Mouse (Mus musculus) right cerebral cortex, postnatal 36 days (tissue): ENCODE data around the gene Arhgap9.
A peak's percentile ranks its signal among the peaks of the same experiment; 100 is the strongest.

Experiments
- DNase-seq, 2 experiments: peaks; one replicate each; pipeline ENCODE4 v3.0.0; 2022; ENCODE audit warnings: low spot score in 2 of 2, mixed read lengths in 1 of 2

The Arhgap9 gene

GRCm38 (mm10) chr10:127322669-127323068, 905 bp downstream of the Arhgap9 start:
- no peak for DNase-seq

GRCm38 (mm10) chr10:127323131-127323855, 1.5 kb downstream of the Arhgap9 start:
- DNase-seq: no peak

GRCm38 (mm10) chr10:127324495-127324894, 2.7 kb downstream of the Arhgap9 start:
- DNase-seq: no peak

- DNase-seq: no peak
These were observed 3.8 kb downstream of the Arhgap9 start for GRCm38 (mm10) chr10:127325454-127326016.

GRCm38 (mm10) chr10:127326017-127326801, 4.4 kb downstream of the Arhgap9 start:
- no peak for DNase-seq

- DNase-seq: no peak
These were observed 5.1 kb downstream of the Arhgap9 start for GRCm38 (mm10) chr10:127326828-127327227.

GRCm38 (mm10) chr10:127327461-127328145, 5.8 kb downstream of the Arhgap9 start:
- no peak for DNase-seq

- no peak for DNase-seq
These were observed 8.4 kb downstream of the Arhgap9 start for GRCm38 (mm10) chr10:127330212-127330611.

- no peak for DNase-seq
These were observed 10.6 kb downstream of the Arhgap9 start for GRCm38 (mm10) chr10:127332211-127332874.

GRCm38 (mm10) chr10:127333152-127333551, 11.4 kb downstream of the Arhgap9 start:
- no peak for DNase-seq

- DNase-seq: no peak
These were observed 13.5 kb downstream of the Arhgap9 start for GRCm38 (mm10) chr10:127335271-127335670.

GRCm38 (mm10) chr10:127336952-127337351, 15.2 kb downstream of the Arhgap9 start:
- DNase-seq: no peak

GRCm38 (mm10) chr10:127337536-127338099, 15.9 kb downstream of the Arhgap9 start:
- DNase-seq: no peak

GRCm38 (mm10) chr10:127338930-127339682, 17.3 kb downstream of the Arhgap9 start:
- DNase-seq: peak; percentile 76 to 82

GRCm38 (mm10) chr10:127339683-127340576, 18.2 kb downstream of the Arhgap9 start:
- DNase-seq: no peak

GRCm38 (mm10) chr10:127340577-127341359, 19.0 kb downstream of the Arhgap9 start:
- DNase-seq: no peak

- no peak for DNase-seq
These were observed 19.6 kb downstream of the Arhgap9 start for GRCm38 (mm10) chr10:127341360-127341690.

- DNase-seq: peak; percentile 47 to 53
These were observed 20.3 kb downstream of the Arhgap9 start, which contains the start of gene Gli1 for GRCm38 (mm10) chr10:127341891-127342639. TSS of gene Gli1 (minus strand) at chr10:127341974.
